ENCODE assay signal across 8 mouse cellular contexts in genomic region chr9:82974187-82974861, GRCm38 (mm10). TPM values are rescaled to one million over a fixed set of nuclear protein-coding genes. Genes with fewer than 3 reads are reported as not detected.
A peak's percentile ranks its signal among the peaks of the same experiment; 100 is the strongest.
DNase-seq lines count a peak whose midpoint lies in the region; ATAC-seq and TF ChIP-seq lines count a peak whose summit lies in the region.

No protein-coding gene starts in this region.

- H3K4me2 ChIP-seq in heart, embryonic 11.5 days = peak overlapping the region; percentile 76
- peak overlapping the region; percentile 58 for H3K4me2 ChIP-seq in kidney, embryonic 16.5 days (replicated peaks; ENCODE audit: low read depth, low read length)

- H3K4me3 ChIP-seq in heart, embryonic 11.5 days (ENCODE audit: low read depth, low read length) = peak overlapping the region; percentile 92
- peak overlapping the region; percentile 90 for H3K4me3 ChIP-seq in kidney, embryonic 16.5 days (ENCODE audit: low read length)
- H3K4me3 ChIP-seq in liver, adult 2 months (ENCODE audit: insufficient read depth, low read depth, low read length) = peak overlapping the region; percentile 68

- H3K27ac ChIP-seq in heart, embryonic 11.5 days (ENCODE audit: low read depth, low read length) = peak overlapping the region; percentile 99
- H3K27ac ChIP-seq in kidney, embryonic 16.5 days (ENCODE audit: low read length) = peak overlapping the region; percentile 99
- peak overlapping the region; percentile 62; the same call in 1 of the 2 replicates for H3K27ac ChIP-seq in liver, adult 2 months (replicated peaks; ENCODE audit: insufficient read depth, low read depth, low read length)

- H3K79me2 ChIP-seq in liver, adult 2 months (ENCODE audit: control insufficient read depth, insufficient read depth, low read length) = peaks cover 6% of the 10 kb centered on the region; the same call in 1 of the 2 replicates

- no peaks in the 10 kb centered on the region for H3K9me3 ChIP-seq in heart, embryonic 11.5 days (replicated peaks; ENCODE audit: control insufficient read depth, low read length)
- no peaks in the 10 kb centered on the region for H3K9me3 ChIP-seq in kidney, embryonic 16.5 days (ENCODE audit: low read length)

- H3K27me3 ChIP-seq in heart, embryonic 11.5 days (ENCODE audit: control insufficient read depth, insufficient read depth, low read length) = no peaks in the 10 kb centered on the region
- H3K27me3 ChIP-seq in kidney, embryonic 16.5 days (ENCODE audit: insufficient read depth, low read length) = no peaks in the 10 kb centered on the region
- no peaks in the 10 kb centered on the region for H3K27me3 ChIP-seq in liver, adult 2 months (ENCODE audit: control insufficient read depth, insufficient read depth, low read length)

- 0 out of 2 replicates have a peak, but pooled peaks have one; percentile 20 for TF ChIP-seq POLR2A in brain, embryonic 14.5 days (IDR thresholded peaks at IDR 0.05; ENCODE audit: borderline replicate concordance, extremely low read depth, insufficient read depth, insufficient read length, poor library complexity, severe bottlenecking)
- no peak for TF ChIP-seq POLR2A in liver, adult 2 months (IDR thresholded peaks at IDR 0.05; ENCODE audit: extremely low read depth, insufficient read depth, low read length)

- peak overlapping the region; percentile 94 for H3K9ac ChIP-seq in heart, embryonic 11.5 days (ENCODE audit: low read depth, low read length)
- peak overlapping the region; percentile 98 for H3K9ac ChIP-seq in kidney, embryonic 16.5 days (replicated peaks; ENCODE audit: low read length)
- H3K9ac ChIP-seq in liver, adult 2 months (ENCODE audit: low read depth, low read length) = peak overlapping the region; percentile 96

- peak; percentile 88 for DNase-seq in CD4-positive helper T cell, adult 2 months (ENCODE audit: low read depth, low spot score)
- peak; percentile 97 for DNase-seq in brain, embryonic 14.5 days (ENCODE audit: low read depth)
- peak; percentile 78 for DNase-seq in liver, adult 2 months (ENCODE audit: extremely low read depth, low read depth, low spot score)
- DNase-seq in spleen, postnatal 36 days (ENCODE audit: low spot score in 2 of 2) = peak; percentile 81

- TF ChIP-seq CTCF in brain, embryonic 14.5 days (IDR thresholded peaks at IDR 0.05; ENCODE audit: borderline replicate concordance, extremely low read depth, insufficient read depth, insufficient read length) = no peak
- TF ChIP-seq CTCF in liver, adult 2 months (IDR thresholded peaks at IDR 0.05; ENCODE audit: low read depth, low read length) = no peak

- peaks cover 9% of the 10 kb centered on the region; the same call in 1 of the 2 replicates for H3K4me1 ChIP-seq in heart, embryonic 11.5 days (ENCODE audit: control insufficient read depth, insufficient read depth, low read length)
- peaks cover 14% of the 10 kb centered on the region for H3K4me1 ChIP-seq in kidney, embryonic 16.5 days (ENCODE audit: insufficient read depth, low read length)
- H3K4me1 ChIP-seq in liver, adult 2 months (ENCODE audit: control insufficient read depth, insufficient read depth, low read length) = peaks cover 9% of the 10 kb centered on the region

- ATAC-seq in erythroblast, adult 5-6 weeks (replicated peaks; ENCODE audit: low FRiP score, poor library complexity, severe bottlenecking) = peak; percentile 47; the same call in 1 of the 2 replicates
- ATAC-seq in heart, embryonic 11.5 days (replicated peaks; ENCODE audit: insufficient number of reproducible peaks, low FRiP score, low TSS enrichment) = peak; percentile 83
- peak; percentile 89 for ATAC-seq in kidney, embryonic 16.5 days (ENCODE audit: low FRiP score, low TSS enrichment)
- peak; percentile 59 for ATAC-seq in monocyte, adult 5-6 weeks (replicated peaks; ENCODE audit: insufficient number of reproducible peaks, low FRiP score, low TSS enrichment, poor library complexity, severe bottlenecking)

- 1% methylated on average over 51 of the region's 75 CpGs for WGBS in heart, embryonic 11.5 days (ENCODE audit: insufficient replicate concordance)
- under 1% methylated on average over 52 of the region's 75 CpGs for WGBS in kidney, embryonic 16.5 days
- WGBS in liver, adult 2 months = 1% methylated on average over 75 of the region's 75 CpGs

- no peaks in the 10 kb centered on the region for H3K36me3 ChIP-seq in heart, embryonic 11.5 days (ENCODE audit: control insufficient read depth, insufficient read depth, low read length)
- no peaks in the 10 kb centered on the region for H3K36me3 ChIP-seq in kidney, embryonic 16.5 days (ENCODE audit: insufficient read depth, low read length)
- peaks cover 3% of the 10 kb centered on the region; the same call in 1 of the 2 replicates for H3K36me3 ChIP-seq in liver, adult 2 months (ENCODE audit: control insufficient read depth, insufficient read depth, low read length)

RNA-seq across cellular contexts. Expression of gene Phip, which starts 1.0 kb away (rescaled TPM):
- 27.7 and 36.6 TPM in 2 replicates for polyA plus RNA-seq in brain, embryonic 14.5 days (2012; rRNA removed)
- 81.3 and 92.0 TPM in 2 replicates for total RNA-seq in erythroblast, adult 5-6 weeks (2015; ENCODE audit: low replicate concordance)
- total RNA-seq in erythroblast, adult 5-6 weeks (2017; ENCODE audit: low replicate concordance) = 131 and 135 TPM in 2 replicates
- 58.6 and 61.9 TPM in 2 replicates for polyA plus RNA-seq in heart, embryonic 11.5 days (2014; fragmentation: Nextera tagmentation; extraction: Ambion mirVana)
- 84.5 and 96.5 TPM in 2 replicates for polyA plus RNA-seq in kidney, embryonic 16.5 days (2015; fragmentation: Nextera tagmentation; extraction: Ambion mirVana)
- total RNA-seq in liver, adult 2 months (2014; rRNA removed) = 23.5 and 25.1 TPM in 2 replicates
- polyA plus RNA-seq in liver, adult 2 months (2012; rRNA removed) = 0.95 and 1.1 TPM in 2 replicates
- 136 to 240 TPM (median 160 TPM) in 3 replicates for total RNA-seq in monocyte, adult 5-6 weeks (2017)

Comparison
In these comparisons a context has a peak if more than half of its experiments do, and no peak if none do; other contexts are left out.
1. Peak in every context shown above with its lines: DNase-seq, ATAC-seq, H3K4me3 ChIP-seq and H3K27ac ChIP-seq.
2. RNA of gene Phip, which starts 1.0 kb away (polyA plus RNA-seq): 84.5 to 96.5 TPM in kidney, embryonic 16.5 days, 58.6 to 61.9 TPM in heart, embryonic 11.5 days and 27.7 to 36.6 TPM in brain, embryonic 14.5 days; 0.95 to 1.1 TPM in liver, adult 2 months; every median in the first group is over 10 times any median in the second.